Mouse (Mus musculus) forebrain, embryonic 11.5 days (tissue): ENCODE data around the gene Cytip. TPM values are rescaled to one million over a fixed set of nuclear protein-coding genes. Genes with fewer than 3 reads are reported as not detected.

Experiments used
- ATAC-seq: fragments of 200-750 bp; cut with Nextera tagmentation; replicated peaks from 2 replicates; pipeline ENCODE4 v1.8.0; 2017; ENCODE audit warnings: moderate TSS enrichment; ENCODE audit not compliant: low FRiP score
- DNase-seq: peaks from one replicate; pipeline ENCODE4 v3.0.0-alpha.2; 2017; ENCODE audit warnings: low spot score
- H3K27ac ChIP-seq: fragments of 300-500 bp; sonication (generic); 2 replicates; pipeline ENCODE4 v1.5.1; 2014; ENCODE audit warnings: low read depth, low read length
- H3K27me3 ChIP-seq: fragments of 300-500 bp; sonication (generic); 2 replicates; pipeline ENCODE4 v1.6.1; 2014; ENCODE audit warnings: mild to moderate bottlenecking, low read length, mixed read lengths; ENCODE audit not compliant: control insufficient read depth, insufficient read depth
- H3K36me3 ChIP-seq: fragments of 300-500 bp; sonication (generic); 2 replicates; pipeline ENCODE4 v1.6.1; 2014; ENCODE audit warnings: mild to moderate bottlenecking, low read length, moderate library complexity, mixed read lengths; ENCODE audit not compliant: control insufficient read depth, insufficient read depth
- H3K4me1 ChIP-seq: fragments of 300-500 bp; sonication (generic); replicated peaks from 2 replicates; pipeline ENCODE4 v1.6.1; 2014; ENCODE audit warnings: low read length, mixed read lengths; ENCODE audit not compliant: control insufficient read depth, insufficient read depth
- H3K4me2 ChIP-seq: fragments of 300-500 bp; sonication (generic); 2 replicates; pipeline ENCODE4 v1.6.1; 2014; ENCODE audit warnings: low read depth, mild to moderate bottlenecking, low read length, moderate library complexity, mixed read lengths; ENCODE audit not compliant: severe bottlenecking
- H3K4me3 ChIP-seq: fragments of 300-500 bp; sonication (generic); 2 replicates; pipeline ENCODE4 v1.5.1; 2014; ENCODE audit warnings: low read depth, low read length
- H3K9ac ChIP-seq: fragments of 300-500 bp; sonication (generic); 2 replicates; pipeline ENCODE4 v1.6.1; 2014; ENCODE audit warnings: low read length
- H3K9me3 ChIP-seq: fragments of 300-500 bp; sonication (generic); 2 replicates; pipeline ENCODE4 v1.6.1; 2016; ENCODE audit warnings: low read length, mixed read lengths; ENCODE audit not compliant: control insufficient read depth
- WGBS: fragments of 180-500 bp; shearing (Covaris S2); extraction: QIAGEN DNeasy Blood & Tissue Kit; methylation state at CpG from one replicate; pipeline ENCODE4 v1.1.7; 2014; 5-methylcytosine and 5-hydroxymethylcytosine counted together
- polyA plus RNA-seq: library from polyadenylated mRNA; unstranded; fragments of >200 nt; fragmentation: Nextera tagmentation; extraction: Ambion mirVana; gene quantifications from 2 replicates; pipeline ENCODE4 v1.2.1, GENCODE M21; 2014

Gene Cytip
- polyA plus RNA-seq, 1 experiment from 2014 or later = 0.21 TPM

GRCm38 (mm10) chr2:58169173-58169572 is 26.2 kb downstream of the Cytip start:
- 83% methylated on average over 2 of the region's 2 CpGs for WGBS
- Histone ChIP-seq H3K4me1 (no peaks in the 10 kb centered on the region), H3K36me3 (no peaks in the 10 kb centered on the region), H3K9ac (no peak overlapping the region), H3K4me2 (no peak overlapping the region), H3K27ac (no peak overlapping the region), H3K4me3 (no peak overlapping the region), H3K27me3 (no peaks in the 10 kb centered on the region), H3K9me3 (no peaks in the 10 kb centered on the region)
- no peak for ATAC-seq
- DNase-seq = no peak

GRCm38 (mm10) chr2:58167654-58168053 is 27.7 kb downstream of the Cytip start:
- DNase-seq (no peak), ATAC-seq (no peak)

GRCm38 (mm10) chr2:58166764-58167163 is 28.6 kb downstream of the Cytip start:
- Histone ChIP-seq H3K4me3 (no peak overlapping the region), H3K9ac (no peak overlapping the region), H3K4me2 (no peak overlapping the region), H3K27ac (no peak overlapping the region), H3K36me3 (no peaks in the 10 kb centered on the region), H3K27me3 (no peaks in the 10 kb centered on the region), H3K4me1 (no peaks in the 10 kb centered on the region), H3K9me3 (no peaks in the 10 kb centered on the region)
- no peak for ATAC-seq
- 74% methylated on average over 2 of the region's 2 CpGs for WGBS
- DNase-seq = no peak

More at GRCm38 (mm10) chr2:58167654-58168053, 27.7 kb downstream of the Cytip start:
- Histone ChIP-seq H3K4me1 (no peaks in the 10 kb centered on the region), H3K4me2 (no peak overlapping the region), H3K4me3 (no peak overlapping the region), H3K36me3 (no peaks in the 10 kb centered on the region), H3K27me3 (no peaks in the 10 kb centered on the region), H3K9me3 (no peaks in the 10 kb centered on the region), H3K9ac (no peak overlapping the region), H3K27ac (no peak overlapping the region)
- WGBS = 87% methylated on average over 3 of the region's 3 CpGs

- WGBS = 57% methylated on average over 1 of the region's 1 CpGs
- Histone ChIP-seq H3K4me3 (no peak overlapping the region), H3K4me1 (no peaks in the 10 kb centered on the region), H3K27ac (no peak overlapping the region), H3K9ac (no peak overlapping the region), H3K36me3 (no peaks in the 10 kb centered on the region), H3K4me2 (no peak overlapping the region), H3K9me3 (no peaks in the 10 kb centered on the region), H3K27me3 (no peaks in the 10 kb centered on the region)
- DNase-seq (no peak), ATAC-seq (no peak)
These were observed 31.7 kb downstream of the Cytip start for GRCm38 (mm10) chr2:58163457-58164181.

GRCm38 (mm10) chr2:58161813-58162212 is 33.5 kb downstream of the Cytip start:
- no peaks in the 10 kb centered on the region for H3K27me3 ChIP-seq
- no peaks in the 10 kb centered on the region for H3K9me3 ChIP-seq
- no peaks in the 10 kb centered on the region for H3K36me3 ChIP-seq
- whole genome bisulfite sequencing = 84% methylated on average over 4 of the region's 4 CpGs
- H3K4me1 ChIP-seq = no peaks in the 10 kb centered on the region
- ATAC-seq (no peak), DNase-seq (no peak)
- no peak overlapping the region for H3K4me2 ChIP-seq
- H3K27ac ChIP-seq = no peak overlapping the region
- H3K9ac ChIP-seq = no peak overlapping the region
- no peak overlapping the region for H3K4me3 ChIP-seq

GRCm38 (mm10) chr2:58160541-58161307 is 34.6 kb downstream of the Cytip start:
- H3K27ac ChIP-seq = no peak overlapping the region
- H3K4me3 ChIP-seq = no peak overlapping the region
- no peak for DNase-seq
- H3K9ac ChIP-seq = no peak overlapping the region
- no peak overlapping the region for H3K4me2 ChIP-seq
- no peak for ATAC-seq
- no peaks in the 10 kb centered on the region for H3K4me1 ChIP-seq
- H3K9me3 ChIP-seq = no peaks in the 10 kb centered on the region
- H3K27me3 ChIP-seq = no peaks in the 10 kb centered on the region
- H3K36me3 ChIP-seq = no peaks in the 10 kb centered on the region
- 89% methylated on average over 21 of the region's 21 CpGs for WGBS

- H3K9me3 ChIP-seq = no peaks in the 10 kb centered on the region
- H3K27me3 ChIP-seq = no peaks in the 10 kb centered on the region
- no peak for ATAC-seq
- no peak overlapping the region for H3K27ac ChIP-seq
- WGBS = 92% methylated on average over 13 of the region's 13 CpGs
- H3K4me2 ChIP-seq = no peak overlapping the region
- DNase-seq = no peak
- H3K4me3 ChIP-seq = no peak overlapping the region
- no peaks in the 10 kb centered on the region for H3K4me1 ChIP-seq
- no peaks in the 10 kb centered on the region for H3K36me3 ChIP-seq
- H3K9ac ChIP-seq = no peak overlapping the region
These were observed 35.5 kb downstream of the Cytip start for GRCm38 (mm10) chr2:58159880-58160279.

- WGBS = 94% methylated on average over 6 of the region's 6 CpGs
- DNase-seq = no peak
- no peaks in the 10 kb centered on the region for H3K36me3 ChIP-seq
- H3K27ac ChIP-seq = no peak overlapping the region
- H3K9me3 ChIP-seq = no peaks in the 10 kb centered on the region
- no peaks in the 10 kb centered on the region for H3K4me1 ChIP-seq
- H3K27me3 ChIP-seq = no peaks in the 10 kb centered on the region
- H3K4me2 ChIP-seq = no peak overlapping the region
- ATAC-seq = no peak
- H3K4me3 ChIP-seq = no peak overlapping the region
- H3K9ac ChIP-seq = no peak overlapping the region
These were observed 36.2 kb downstream of the Cytip start for GRCm38 (mm10) chr2:58159121-58159520.
